Mouse (Mus musculus) gastrocnemius, postnatal 25 days (tissue): ENCODE data around the gene Rabgap1l. TPM values are rescaled to one million over a fixed set of nuclear protein-coding genes. Genes with fewer than 3 reads are reported as not detected.

Experiments
- DNase-seq: peaks from one replicate; pipeline ENCODE4 v3.0.0; 2022
- total RNA-seq, 2 experiments: library from RNA; stranded (reverse); gene quantifications; 1 replicate in 1 of 2; 2 replicates in 1 of 2; pipeline ENCODE4 v1.2.3; 2021

Rabgap1l gene
- total RNA-seq, 2 experiments from 2014 or later, result 9.4 to 11.8 TPM

DNA sequence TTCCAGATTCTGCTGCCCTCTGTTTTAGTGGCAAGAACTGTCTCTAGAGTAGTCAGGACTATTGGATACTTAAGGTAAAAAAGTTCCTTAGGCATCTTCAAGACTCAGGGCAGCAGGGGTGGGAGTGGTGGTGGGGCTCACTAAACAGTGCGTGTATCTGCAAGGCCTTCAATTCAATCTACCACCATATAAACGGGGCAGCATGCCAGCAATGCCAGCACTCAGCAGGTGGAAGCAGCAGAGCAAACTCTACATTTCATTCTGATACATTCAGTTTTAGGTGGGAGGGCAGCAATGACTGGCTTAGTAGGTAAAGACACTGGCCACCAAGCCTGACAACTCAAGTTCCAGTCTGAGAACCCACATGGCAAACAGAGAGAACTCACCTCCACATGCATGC, 552.9 kb downstream of the Rabgap1l start:
- no peak for DNase-seq

DNA sequence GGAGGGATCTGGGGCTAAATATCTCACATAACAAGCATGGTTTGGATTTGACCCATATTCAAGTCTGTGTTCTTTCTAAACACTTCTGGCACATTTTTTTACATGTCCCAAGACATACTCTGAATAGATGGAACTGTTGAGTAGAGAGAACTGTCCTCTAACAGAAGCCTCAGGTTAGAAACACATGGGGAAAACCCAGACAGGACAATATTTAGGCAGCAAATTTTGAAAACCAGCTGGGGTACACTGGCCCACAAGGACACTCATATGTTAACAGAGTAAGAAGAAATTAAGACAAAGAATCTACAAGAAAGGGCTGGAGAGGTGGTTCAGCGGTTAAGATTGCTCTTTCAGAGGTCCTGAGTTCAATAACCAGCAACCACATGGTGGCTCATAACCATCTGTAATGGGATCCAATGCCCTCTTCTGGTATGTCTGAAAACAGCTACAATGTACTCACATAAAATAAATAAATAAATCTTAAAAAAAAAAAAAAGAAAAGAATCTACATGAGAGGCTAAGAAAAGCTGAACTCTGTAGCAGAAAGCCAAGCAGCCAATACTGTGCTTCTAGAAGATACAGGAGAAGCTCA, 554.1 kb downstream of the Rabgap1l start:
- DNase-seq, result no peak

DNA sequence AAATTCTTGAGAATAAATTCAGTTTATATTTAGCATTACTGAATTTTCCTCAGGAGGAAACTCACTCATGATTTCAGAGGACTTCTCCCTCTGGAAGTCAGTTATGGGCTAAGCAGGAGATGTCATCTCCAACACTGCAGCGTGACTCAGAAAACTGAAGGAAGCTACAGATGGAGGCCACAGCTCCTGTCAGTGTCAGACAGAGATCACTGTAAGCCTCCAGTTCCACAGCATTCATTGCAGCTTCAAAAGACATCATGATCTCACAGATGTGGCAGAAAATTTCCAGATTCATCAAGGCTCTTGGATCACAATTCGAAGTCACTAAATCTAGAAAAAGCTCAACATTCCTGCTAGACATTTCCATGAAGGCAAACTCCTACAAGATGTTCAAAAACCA, 555.0 kb downstream of the Rabgap1l start:
- DNase-seq, result no peak

DNA sequence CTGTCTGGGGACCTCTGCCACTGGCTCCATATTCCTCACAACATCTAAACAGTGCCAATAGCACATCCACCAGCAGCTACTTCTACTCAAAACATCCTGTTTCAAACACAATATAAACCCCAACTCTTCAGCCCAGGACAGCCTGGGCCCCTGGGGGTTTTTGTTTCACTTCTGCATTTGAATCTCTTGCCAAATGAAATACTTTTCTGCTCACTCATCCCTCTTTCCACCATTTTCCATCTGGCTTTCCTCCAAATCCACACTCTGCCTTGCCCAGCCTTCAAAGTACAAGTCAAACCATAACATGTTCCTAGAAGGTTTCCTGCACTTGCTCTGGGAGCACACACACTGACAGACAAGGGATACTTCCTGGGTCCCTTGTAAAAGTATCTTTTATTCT, 559.1 kb downstream of the Rabgap1l start:
- no peak for DNase-seq

DNA sequence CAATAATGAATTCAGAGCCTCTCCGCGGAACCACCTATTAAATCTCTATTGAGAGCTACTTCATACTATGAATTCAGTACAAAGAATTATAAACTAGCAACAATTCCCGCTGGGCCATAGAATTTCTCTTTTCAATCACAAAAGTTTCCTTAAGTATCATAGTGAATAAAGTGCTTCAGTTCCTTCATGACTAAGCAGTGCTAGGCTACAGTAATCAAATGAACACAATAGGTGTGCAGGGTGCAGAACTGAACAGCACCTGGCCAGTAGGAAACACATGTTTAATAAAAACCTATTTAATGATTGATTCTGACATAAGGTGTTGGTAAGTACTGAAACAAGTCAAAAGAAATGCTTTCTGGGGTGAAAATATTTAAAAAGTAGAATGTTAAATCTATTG, 560.9 kb downstream of the Rabgap1l start:
- no peak for DNase-seq

DNA sequence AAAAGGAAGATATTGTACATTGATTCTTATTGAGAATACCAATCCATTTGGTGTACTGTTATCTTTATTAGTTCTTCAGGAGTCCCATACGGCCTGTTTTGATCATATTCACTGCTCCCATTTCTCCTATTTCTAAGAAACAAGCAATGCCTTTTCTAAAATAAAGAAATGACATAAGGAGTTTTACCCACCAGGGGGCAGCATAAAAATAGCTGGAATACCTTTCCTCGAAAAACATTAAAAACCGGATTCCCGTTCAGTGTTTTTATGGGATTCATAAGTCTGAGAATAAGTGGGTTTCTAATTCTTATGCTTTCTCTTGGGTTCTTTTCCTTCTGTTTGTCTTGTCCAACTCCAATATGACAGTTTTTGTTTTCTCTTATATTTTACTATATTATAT, 562.0 kb downstream of the Rabgap1l start:
- DNase-seq, result no peak

DNA sequence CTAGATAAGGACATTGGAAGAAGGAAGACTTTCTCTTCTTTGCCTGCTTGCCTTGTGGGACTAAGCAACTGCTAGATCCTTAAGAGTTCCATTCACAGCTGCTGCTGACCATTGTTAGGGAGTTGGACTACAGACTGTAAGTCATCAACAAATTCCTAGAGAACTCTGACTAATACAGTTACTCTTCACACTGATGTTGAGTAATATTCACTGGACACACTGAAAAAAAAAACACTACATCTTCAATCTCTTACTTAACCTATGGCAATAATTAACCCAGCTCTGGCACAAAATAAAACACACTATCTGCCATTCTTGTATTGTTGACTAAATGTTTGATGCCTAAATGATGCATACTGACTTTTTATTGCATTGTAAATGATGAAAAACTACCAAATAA, 565.2 kb downstream of the Rabgap1l start:
- no peak for DNase-seq

DNA sequence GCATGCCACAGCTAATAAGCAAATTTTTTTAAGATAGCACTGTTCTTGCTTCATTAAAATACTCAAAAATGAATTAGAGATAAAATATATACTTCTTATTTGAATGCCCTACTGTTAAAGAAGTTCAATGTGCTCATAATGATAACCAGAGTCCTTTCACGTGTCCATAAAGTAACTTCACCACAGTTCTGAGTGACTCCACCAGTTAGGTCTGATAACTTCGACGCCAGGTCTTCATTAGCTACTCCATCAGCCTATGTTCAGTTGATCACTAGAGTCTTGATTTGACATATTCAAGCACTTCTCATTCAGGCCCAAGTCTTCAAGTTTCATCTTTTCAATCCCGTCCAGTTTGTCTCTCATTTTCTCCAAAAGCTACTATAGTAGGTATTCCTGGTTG, 565.8 kb downstream of the Rabgap1l start:
- no peak for DNase-seq

DNA sequence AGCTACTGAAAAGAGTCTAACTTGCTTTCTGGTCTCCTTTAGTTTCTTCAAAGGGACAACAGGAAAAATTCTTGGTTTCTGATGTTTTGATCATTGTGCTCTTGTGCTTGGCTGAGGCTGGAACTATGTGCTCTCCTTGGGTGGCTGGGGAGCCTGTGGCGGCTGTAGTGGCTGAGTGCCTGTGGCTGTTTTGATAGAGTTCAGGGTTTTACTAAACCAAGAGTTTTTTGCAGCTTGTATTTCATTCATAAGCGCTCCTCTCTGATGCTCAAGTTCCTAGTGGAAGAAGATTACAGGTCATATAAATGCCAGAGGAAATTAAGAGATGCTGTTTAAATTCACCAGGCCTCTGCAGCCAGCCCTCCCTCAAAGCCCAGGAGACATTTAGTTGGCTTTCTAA, 568.9 kb downstream of the Rabgap1l start:
- DNase-seq, result no peak

DNA sequence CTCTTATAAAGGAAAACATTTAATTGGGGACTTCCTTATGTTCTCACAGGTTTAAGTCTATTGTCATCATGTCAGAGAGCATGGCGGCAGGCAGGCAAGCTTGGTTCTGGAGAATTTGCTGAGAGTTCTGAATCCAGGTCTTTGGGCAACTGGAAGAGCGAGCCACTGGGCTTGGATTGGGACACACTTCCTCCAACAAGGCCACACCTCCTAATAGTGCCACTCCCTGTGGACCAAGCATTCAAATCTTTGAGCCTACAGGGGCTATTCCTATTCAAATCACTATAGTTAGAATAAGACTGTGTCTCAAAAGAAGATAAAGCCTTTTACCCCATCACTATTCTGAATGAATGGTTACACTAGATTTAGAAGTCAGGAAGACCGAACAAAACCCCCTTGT, 575.1 kb downstream of the Rabgap1l start:
- DNase-seq, result no peak

DNA sequence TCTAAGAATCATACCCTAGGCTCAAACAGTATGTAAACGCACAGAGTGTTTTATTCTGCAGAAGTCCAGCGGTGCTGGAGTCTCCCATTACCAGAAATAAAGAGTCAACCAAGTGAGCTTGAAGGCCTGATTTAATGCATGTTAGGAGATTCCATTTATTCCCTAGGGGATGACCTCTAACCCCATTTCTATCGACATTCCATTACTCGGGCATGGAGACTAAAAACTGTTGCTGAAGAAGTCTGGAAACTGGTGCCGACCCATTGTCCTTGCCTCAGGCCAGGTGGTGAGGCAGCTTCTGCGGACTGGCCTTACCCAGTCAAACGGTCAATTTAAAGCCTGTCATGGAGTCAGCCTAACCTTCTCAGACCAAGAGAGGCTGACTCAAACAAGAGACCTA, 578.8 kb downstream of the Rabgap1l start:
- no peak for DNase-seq

DNA sequence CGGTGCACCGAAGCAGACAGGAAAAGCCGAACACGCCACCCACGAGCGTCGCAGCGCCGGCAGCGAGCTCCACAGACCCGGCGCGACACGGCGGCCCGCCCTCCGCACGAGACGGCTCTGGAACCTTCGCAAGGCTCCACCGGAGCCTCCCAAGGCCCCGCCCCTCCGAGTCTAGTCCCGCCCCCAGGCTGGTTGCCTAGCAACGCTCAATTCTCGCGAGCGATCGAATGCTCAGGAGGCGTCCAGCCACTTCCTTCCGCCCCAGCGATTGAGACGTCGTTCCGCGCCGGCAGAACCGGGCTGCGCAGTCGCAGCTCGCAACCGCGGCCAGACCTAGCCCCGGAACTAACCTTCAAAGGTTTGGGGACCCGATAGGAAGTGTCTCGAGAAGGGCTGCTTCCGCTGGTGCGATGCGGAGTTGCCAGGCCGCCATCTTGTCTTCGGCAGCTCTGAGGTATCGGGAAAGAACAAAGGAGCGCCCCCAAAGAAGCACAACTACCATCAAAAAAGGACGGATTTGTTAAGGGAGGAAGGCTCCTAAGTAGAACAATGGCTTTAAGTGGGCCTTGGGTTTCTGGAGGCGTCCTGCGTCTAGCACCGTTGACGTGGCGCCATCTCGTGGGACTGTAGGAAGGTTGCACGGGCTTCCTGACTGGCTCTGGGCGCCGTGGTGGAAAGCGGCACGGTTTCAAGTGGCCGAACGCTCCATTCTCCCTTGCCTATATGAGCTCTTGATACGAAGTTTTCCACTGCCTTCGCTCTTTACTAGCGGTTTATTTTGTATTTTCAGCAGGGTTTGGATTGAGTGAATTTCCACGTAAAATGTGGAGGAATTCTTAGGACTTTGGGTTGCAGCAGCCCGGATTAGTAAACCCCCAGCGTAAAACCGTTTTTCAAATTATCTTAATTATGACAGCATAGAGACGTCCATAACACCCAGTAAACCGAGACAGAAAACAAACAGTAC, 580.0 kb downstream of the Rabgap1l start, which contains the start of gene Cacybp:
Cacybp (minus strand) TSS at position 173 of the 967 bp plus-strand sequence.
- DNase-seq, result peak; percentile 99

DNA sequence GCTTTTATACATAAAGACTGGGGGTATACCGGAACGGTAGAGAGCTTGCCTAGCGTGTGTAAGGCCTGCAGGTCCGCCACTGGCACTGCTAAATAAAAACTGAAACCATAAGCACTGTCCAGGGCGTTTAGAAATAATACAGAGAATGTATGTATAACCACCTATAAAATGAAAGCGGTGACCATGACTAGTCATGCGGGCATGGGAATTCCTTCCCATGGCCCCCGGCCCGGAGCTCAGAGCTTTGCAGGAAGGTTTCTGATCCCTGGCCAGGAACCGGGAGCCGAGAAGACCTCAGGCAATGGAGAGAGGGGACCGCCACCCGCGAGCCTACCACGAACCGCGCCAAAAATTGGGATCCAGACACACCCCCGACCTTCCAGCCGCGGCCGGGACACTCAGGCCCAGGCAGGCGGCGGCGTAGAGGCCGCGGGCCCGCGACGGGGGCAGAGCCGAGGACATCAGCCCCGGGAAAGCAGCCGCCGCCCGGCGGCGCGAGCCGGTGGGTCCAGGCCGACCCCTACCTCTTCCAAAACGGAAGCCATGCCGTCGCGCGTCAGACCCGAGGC, 580.8 kb downstream of the Rabgap1l start:
- DNase-seq, result no peak

DNA sequence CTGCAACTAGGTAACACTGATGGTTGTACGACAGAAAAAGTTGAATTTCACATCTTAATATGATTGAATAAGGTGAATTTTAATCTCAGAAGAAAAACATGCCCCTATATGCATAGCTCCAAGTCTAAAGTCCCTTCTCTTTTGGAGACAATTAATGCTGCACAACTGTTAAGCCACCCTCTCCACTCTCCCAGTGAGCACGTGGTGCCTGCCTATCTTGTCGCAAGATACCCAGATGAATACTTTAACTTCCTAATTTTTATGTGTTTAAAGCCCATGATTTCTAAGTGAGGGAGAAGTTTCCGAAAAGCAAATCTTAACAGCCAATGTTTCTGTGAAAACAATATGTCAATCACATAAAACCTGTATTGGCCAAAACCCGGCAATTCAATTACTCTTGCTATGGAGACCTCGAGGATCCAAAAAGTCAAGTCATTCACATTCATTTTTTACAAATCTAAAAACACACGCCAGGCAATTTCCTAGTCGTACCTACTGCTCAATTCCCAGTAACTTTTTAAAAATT, 581.4 kb downstream of the Rabgap1l start:
- no peak for DNase-seq

DNA sequence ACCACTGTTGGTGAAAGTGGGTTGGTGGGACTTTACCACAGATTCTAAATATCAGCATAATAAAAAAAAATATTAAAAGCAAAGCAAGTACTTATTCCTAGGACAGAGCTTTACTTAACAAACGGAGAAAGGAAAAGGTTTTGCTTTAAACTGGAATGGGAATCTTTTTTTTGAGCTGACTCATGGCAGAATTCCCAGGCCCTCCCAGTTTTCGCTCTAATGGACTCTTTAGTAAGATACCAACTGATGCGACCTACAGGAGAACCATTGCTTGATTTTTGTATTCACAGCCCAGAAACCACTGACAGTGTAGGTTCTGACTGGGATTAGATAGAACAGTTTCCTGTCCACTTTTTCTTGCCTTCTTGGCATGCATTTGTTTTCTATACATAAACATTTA, 582.4 kb downstream of the Rabgap1l start:
- DNase-seq, result no peak

DNA sequence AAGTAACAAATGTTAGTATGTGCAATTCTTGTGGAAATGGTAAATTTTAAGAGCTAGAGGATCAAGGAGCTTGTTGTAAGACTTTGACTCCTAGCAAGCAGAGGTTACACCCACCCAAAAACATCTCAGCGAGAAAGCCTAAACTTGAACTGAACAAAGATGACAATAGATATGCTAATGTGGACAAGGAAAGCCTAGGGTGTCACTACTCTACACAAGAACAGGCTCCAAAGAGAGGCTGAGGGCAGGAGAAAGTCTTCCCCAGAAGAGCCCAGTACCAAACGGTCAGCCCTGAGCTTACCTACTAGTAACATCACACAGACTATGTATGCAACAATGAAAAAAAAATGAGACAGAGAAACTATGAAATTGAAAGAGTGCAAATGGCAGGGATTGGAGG, 583.2 kb downstream of the Rabgap1l start:
- no peak for DNase-seq

DNA sequence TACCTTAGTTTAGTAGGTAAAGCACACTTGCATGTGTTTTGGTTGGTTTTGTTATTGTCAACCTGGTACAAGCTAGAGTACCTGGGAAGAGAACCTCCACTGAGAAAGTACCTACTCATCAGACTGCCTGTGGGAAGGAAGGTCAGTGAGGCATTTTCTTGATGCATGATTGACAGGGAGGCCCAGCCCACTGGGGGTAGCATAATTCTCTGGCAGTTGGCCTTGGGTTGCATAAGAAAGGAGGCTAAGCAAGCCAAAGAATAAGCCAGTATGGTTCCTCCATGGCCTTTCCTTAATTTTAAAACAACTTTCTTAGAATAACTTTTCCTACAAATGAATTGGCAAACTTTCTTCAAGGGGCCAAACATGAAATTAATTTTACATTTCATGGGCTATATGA, 587.5 kb downstream of the Rabgap1l start:
- DNase-seq, result no peak

DNA sequence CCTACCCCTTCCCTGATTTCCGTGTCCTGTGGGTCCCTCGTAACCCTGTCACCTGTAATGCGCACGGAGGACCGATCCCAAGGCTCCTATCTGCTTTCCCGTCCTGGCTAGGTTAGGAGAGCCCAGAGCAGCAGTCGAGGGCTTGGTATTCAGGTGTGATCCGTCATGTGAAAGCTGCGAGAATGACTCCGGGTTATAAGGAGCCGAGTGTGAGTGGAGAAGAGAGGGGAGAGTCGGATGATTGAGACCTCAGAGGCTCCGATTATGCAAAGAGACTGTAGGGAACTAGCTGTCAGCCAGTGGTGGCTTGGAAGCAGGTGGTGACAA, 597.7 kb downstream of the Rabgap1l start:
- no peak for DNase-seq

DNA sequence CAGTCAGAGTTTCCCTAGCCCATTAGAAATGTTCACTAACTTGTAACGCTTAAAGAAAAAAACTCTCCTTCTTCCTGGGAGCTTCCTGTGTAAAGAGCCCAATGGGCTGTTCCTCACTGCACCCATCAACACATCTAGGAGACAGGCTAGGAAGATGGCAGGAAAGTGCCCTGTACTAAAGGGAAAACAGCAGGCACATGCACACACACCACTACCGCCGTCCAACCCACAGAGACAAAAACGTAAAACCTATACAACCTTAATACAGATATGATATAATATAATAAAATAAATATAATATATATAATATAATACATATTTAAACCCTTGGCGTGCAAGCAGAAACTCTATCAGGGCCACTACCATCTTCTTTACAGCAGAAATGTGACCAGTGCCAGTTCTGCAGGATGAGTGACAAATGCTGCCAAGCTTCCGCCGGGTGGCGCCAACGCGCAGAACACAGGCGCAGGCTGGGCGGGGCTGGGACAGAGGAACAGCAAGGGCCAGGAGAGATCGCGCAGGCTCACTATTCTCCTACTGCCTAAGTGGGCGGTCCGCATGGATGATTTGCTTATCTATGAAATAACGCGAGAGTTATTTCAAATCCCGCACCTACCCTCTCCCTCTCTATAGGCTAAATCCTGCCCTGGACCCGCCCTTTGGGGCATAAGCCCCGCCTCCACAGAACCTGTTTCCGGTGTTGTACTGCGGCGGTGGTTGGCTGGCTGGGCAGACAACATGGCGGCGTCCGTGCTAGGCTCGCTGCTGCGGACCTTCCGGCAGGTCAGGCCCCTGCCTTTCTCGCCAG, 598.3 kb downstream of the Rabgap1l start, which contains the start of gene Mrps14:
Mrps14 (plus strand) TSS at position 687 of the 808 bp plus-strand sequence.
- peak; percentile 98 for DNase-seq

DNA sequence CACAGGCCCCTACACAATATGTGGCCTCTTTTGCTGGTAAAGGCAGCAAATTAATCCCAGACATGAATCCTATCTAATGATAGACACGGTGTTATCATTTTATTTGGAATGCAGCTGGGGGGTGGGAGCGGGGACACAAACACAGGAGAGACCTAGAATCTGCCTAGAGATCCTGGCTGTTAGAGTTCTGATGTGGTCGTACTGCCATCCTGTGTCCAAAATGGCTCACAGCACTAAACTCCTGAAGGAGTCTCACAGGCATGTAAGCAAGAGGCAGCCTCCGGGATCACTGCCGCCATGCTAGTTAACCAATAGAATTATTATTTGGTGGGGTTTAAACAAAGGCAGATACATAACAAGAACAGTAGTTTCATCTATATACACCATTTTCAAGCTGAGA, 608.5 kb downstream of the Rabgap1l start:
- DNase-seq, result no peak

DNA sequence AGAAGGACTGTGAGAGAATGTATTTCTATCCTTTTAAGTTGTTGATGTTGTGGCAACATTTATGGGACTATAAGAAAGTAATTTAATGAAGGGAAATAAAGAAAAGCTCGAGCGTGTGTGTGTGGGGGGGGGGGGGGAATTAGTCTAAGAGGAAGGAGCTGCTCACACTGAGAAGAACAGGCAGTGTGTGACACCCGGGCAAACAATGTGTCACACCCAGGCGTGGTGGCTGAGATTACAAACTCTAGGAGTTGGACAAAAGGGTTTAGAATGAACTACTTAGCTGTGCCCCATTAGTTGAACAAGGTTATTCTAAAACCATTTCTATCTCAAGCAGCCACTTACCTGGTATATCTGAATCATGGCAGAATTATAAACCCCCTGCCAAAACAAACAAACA, 611.8 kb downstream of the Rabgap1l start:
- DNase-seq, result no peak

DNA sequence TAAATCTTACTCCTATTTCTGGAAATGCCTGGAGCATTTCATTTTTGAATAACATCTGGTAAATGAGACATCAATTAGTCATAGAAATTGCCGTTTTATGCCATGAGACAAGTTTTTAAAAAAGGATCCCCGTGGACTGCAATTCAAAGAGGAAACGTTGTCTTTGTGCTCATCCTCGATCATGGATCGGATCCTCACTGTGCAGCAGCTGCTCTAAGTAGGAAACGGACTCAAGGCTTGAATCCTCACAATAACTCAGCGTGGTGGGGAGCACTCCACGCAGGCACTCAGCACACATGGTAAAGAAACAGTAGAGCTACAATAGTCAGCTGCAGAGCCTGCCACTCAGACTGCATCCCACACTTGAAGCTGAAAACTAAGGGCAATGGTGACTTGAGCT, 616.1 kb downstream of the Rabgap1l start:
- no peak for DNase-seq
